Mouse (Mus musculus) v-Abl transformed pro-B cells (cell line): ENCODE results near the gene Gmnn.
"Not testable (repeated sequence)": the region's sequence is repeated elsewhere in the genome, so short reads cannot be mapped to it uniquely, and the experiment has no call there.

Experiments used
- in situ Hi-C, 2 experiments: fragments of 400-800 bp; cut with MboI; formaldehyde crosslinking; loops; one replicate each; pipeline ENCODE4 v1.15.1; 2025; ENCODE audit not compliant: unreplicated experiment in 2 of 2

Gene Gmnn

GRCm38 (mm10) chr13:24771482-24771881 lies 9.8 kb upstream of the Gmnn start:
- in situ Hi-C loops = not testable (repeated sequence)

GRCm38 (mm10) chr13:24767809-24768208 lies 6.1 kb upstream of the Gmnn start:
- in situ Hi-C loops = not testable (repeated sequence)

GRCm38 (mm10) chr13:24762254-24762653 lies 531 bp upstream of the Gmnn start:
- in situ Hi-C loops = no loop called here

GRCm38 (mm10) chr13:24761083-24761402 lies 680 bp downstream of the Gmnn start:
- in situ Hi-C loops = no loop called here

- in situ Hi-C loops = no loop called here
These were observed 1.3 kb downstream of the Gmnn start for GRCm38 (mm10) chr13:24760351-24760870.

GRCm38 (mm10) chr13:24759451-24759850 lies 2.3 kb downstream of the Gmnn start:
- in situ Hi-C loops = no loop called here

GRCm38 (mm10) chr13:24757820-24758564 lies 3.7 kb downstream of the Gmnn start:
- in situ Hi-C loops = no loop called here

- in situ Hi-C loops = no loop called here
These were observed 5.0 kb downstream of the Gmnn start for GRCm38 (mm10) chr13:24756756-24757155.

GRCm38 (mm10) chr13:24751396-24751795 lies 10.3 kb downstream of the Gmnn start:
- in situ Hi-C loops = no loop called here

- in situ Hi-C loops = no loop called here
These were observed 10.9 kb downstream of the Gmnn start for GRCm38 (mm10) chr13:24750807-24751206.

GRCm38 (mm10) chr13:24747823-24748222 lies 13.9 kb downstream of the Gmnn start:
- in situ Hi-C loops = no loop called here

GRCm38 (mm10) chr13:24741028-24741427 lies 20.7 kb downstream of the Gmnn start, which contains the start of gene Armh2:
Gene Armh2, plus strand, starts transcription at chr13:24741232.
- in situ Hi-C loops = no loop called here

GRCm38 (mm10) chr13:24735608-24736131 lies 26.1 kb downstream of the Gmnn start:
- in situ Hi-C loops = no loop called here

GRCm38 (mm10) chr13:24734502-24734901 lies 27.2 kb downstream of the Gmnn start:
- in situ Hi-C loops = no loop called here

GRCm38 (mm10) chr13:24729128-24729527 lies 32.6 kb downstream of the Gmnn start:
- in situ Hi-C loops = loop anchor here in 1 of 2 experiments (10.0 kb wide), 1 partner anchor 196 kb away; no protein-coding TSS in a partner anchor

- in situ Hi-C loops = loop anchor here in 1 of 2 experiments (10.0 to 25.0 kb wide), 3 partner anchors 200 to 937 kb away; no protein-coding TSS in a partner anchor
These were observed 37.3 kb downstream of the Gmnn start for GRCm38 (mm10) chr13:24724395-24724759.

GRCm38 (mm10) chr13:24723699-24724394 lies 37.9 kb downstream of the Gmnn start:
- in situ Hi-C loops = loop anchor here in 1 of 2 experiments (10.0 to 25.0 kb wide), 3 partner anchors 201 to 937 kb away; no protein-coding TSS in a partner anchor

- in situ Hi-C loops = loop anchor here in 1 of 2 experiments (10.0 to 25.0 kb wide), 3 partner anchors 203 to 934 kb away; no protein-coding TSS in a partner anchor
These were observed 40.2 kb downstream of the Gmnn start for GRCm38 (mm10) chr13:24721502-24721901.

- in situ Hi-C loops = loop anchor here (10.0 to 25.0 kb wide), 3 partner anchors 207 to 930 kb away; no protein-coding TSS in a partner anchor
These were observed 44.0 kb downstream of the Gmnn start for GRCm38 (mm10) chr13:24717677-24718076.

- in situ Hi-C loops = loop anchor here (10.0 to 25.0 kb wide), 3 partner anchors 208 to 929 kb away; no protein-coding TSS in a partner anchor
These were observed 45.3 kb downstream of the Gmnn start for GRCm38 (mm10) chr13:24716441-24716840.

GRCm38 (mm10) chr13:24715601-24716000 lies 46.1 kb downstream of the Gmnn start:
- in situ Hi-C loops = loop anchor here (10.0 to 25.0 kb wide), 3 partner anchors 209 to 928 kb away; no protein-coding TSS in a partner anchor
